Mouse (Mus musculus) liver, adult (tissue): ENCODE measurements around the gene Trpm1.

Experiments used
- GATA4 ChIP-seq: IDR thresholded peaks from 2 replicates; pipeline ENCODE4 v1.6.1; 2014; ENCODE audit warnings: mild to moderate bottlenecking, low read length; ENCODE audit not compliant: insufficient replicate concordance

Gene Trpm1

DNA sequence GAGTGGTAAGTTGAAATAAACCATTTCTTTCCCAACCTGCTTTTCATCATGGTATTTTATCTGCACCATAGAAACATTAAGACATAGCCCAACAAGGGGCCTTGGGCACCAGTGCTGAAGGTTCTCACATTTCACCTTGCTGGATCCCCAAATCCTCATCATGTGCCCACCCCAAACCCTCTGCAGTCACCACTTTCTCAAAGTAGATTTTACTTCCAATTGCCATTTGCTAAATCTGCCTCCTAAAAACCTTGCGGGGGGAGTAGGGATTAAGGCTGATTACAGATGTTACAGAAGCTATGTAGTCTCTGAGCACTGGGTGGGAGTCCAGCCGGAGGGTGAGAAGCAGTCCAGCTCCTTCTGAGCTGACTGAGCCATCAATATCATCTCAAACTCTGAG lies at the start of gene Trpm1:
Trpm1 (plus strand) TSS at position 301 of the 400 bp plus-strand sequence.
- TF ChIP-seq GATA4: no peak

DNA sequence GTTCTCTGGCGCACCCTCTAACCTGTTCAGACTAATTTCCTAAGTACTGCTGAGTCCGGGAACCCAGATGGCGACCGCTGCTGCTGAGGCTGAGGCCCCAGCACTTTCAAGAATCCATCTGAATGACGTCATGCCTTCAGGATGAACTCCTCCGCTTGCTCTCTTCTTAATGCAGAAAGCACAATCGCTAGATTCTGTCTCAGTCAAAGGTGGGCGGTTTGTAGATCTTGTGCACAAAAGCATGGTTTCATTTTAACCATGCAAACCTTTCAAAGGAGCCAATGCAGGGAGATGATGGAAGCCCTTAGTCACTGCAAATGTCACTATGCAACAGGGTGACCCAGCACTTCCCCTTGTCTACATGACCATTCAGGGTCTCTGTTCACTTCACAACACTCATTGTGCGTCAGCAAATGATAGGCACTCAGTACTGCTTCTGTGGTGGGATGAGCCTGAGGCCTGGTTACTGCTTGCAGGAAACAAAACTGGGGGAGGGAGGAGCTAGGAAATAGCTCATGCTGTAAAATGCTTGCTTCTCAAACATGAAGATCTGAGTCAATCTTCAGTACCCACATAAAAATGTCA lies 31.4 kb upstream of the Trpm1 start:
- no peak for TF ChIP-seq GATA4

DNA sequence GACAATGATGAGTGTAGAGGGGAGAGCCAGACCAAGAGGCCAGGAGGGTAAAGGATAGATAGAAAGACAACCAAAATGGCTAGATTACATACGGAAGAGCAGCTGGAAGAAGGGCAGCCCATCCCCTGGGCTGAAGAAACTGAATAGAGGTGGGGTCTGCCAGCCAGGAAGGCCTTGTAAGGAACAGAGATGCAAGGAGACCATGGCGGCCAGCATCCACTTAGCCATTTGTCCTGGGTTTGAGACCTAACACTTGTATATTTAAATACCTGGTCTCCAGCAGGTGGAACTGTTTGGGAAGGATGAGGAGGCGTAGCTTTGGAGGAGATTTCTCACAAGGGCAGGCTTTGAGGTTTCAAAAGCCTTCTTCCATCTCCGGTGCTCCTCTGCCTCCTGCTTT lies 29.9 kb upstream of the Trpm1 start:
- no peak for TF ChIP-seq GATA4

DNA sequence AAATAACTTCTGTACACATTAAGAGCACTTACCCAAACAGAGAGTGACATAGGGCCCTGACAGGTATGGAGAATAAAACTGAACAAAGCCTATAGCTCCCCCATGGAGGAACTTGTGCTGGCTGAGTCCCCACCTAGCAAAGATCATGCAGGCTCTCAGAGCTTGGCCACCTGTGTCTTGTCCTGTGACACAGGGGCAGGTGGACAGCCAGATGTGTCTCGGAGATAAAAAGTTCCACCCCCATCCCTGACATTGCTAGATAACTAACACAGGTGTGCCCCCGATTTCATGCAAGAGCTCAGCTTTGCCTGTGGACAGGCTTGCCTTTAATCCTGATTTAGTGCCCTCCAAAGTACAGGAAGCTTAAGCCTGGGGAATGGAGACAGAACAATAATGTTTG lies 13.8 kb upstream of the Trpm1 start:
- no peak for TF ChIP-seq GATA4

DNA sequence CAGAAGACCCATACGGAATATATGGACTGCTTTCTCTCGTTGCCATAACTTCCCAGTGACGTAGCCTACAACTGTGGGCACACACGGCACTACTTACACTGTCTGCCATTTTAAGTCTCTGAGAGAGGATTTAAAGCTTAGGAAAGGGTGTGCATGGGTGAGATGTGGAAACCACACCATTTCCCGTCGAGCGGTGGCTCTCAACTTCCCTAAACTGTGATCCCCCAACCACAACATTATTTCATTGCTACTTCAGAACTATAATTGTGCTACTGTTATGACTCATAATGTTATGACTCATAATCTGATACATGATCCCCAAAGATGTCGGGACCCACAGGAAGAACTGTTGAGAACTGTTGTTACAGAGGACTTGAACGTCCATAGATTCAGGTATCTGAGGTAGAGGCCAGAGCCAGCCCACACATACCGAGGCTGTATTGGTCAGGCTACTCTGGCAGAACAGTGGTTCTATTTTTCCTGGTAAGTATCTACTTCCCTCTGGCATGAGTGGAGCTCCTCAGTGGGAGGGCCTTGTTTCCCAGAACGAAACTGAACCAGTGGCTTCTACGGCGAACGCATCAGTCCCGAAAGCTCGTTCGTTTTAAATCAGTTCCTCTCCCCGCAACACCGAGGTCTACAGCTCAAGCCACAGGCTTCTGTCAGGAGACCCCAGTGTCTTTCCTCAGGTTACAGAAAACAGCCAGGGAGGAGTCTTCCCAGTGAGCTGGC lies 12.2 kb upstream of the Trpm1 start:
- no peak for TF ChIP-seq GATA4

DNA sequence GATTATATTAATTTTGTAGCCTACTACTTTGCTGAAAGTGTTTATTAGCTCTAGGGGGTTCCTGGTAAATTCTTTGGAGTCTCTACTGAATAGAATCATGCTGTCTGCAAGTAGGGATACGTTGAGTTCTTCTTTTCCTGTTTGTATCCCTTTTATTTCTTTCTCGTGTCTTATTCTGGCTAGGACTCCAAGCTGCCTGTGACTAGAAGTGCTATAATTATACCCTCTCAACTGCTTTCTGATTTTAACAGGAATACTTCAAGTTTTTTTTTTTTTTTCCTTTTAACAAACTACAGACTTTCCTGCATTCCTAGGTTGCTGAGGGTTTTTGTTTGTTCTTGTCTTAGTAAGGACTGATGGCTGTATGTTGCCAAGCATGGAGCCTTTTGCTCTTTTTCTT lies 4.3 kb upstream of the Trpm1 start:
- no peak for TF ChIP-seq GATA4

DNA sequence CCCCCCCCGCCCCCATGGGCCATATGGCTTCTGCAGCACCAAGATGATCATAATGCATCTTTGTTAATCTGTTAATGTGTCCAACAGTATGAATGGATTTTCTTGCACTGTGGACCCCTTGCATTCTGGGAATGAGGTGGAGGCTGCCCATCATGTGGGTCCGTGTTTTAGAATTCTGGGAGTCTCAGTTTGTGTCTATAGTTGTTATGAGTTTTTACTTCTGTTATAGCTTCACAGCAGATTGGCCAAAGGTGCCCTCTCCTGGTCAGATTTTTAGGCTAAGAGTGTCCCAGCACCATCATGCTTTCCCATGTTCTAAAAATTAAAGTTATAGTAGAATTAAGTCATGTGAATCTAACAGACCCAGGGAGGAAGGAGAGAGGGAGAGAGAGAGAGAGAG lies 3.9 kb upstream of the Trpm1 start:
- TF ChIP-seq GATA4: no peak

DNA sequence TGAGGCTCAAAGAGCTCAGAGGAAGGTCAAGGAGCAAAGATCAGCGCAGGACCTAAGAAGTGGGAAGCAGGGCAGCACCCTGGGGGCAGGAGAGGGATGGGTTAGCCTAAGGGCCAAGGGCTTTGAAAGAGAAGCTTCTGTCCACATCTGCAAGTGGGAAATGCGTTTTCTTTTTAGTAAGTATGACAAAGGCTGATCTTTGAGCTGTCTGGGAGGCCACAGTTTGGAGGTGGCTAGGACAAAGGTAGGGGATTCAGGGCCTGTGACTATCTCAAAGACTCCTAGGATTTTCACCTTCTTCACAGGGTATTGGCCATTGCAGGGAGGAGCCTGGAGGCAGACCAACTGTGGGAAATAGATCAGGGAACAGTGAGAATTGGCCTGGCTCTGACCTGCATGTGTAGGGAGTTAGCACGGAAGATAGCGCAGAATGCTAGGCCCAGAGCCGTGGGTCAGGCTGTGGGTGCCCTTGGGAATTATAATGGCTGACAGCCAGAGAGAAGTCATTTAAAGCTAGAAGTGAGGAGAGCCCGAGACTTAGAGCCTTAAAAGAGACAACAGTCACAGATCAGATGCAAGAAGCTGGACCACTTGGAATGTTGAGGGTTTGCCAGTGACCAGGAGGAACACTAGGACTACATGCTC lies 3.1 kb upstream of the Trpm1 start:
- TF ChIP-seq GATA4: no peak

DNA sequence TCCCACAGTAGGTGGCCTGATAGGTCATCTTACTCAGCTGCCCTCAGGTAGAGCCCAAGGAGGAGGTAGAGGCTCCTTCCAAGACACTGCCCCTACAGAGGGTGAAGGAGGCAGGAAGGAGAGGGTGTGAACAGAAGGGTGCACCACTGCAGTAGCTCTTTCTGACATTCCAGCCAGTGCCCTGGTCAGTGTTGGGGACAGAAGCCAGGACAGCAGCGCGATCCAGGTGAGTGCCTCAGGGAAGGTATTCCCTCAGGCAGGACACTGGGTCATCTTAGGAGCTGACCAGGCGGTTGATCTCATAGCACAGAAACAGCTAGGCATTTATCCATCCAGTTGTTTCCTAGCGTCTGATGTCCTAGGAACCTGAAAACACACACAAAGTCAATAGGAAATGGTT lies 1.6 kb downstream of the Trpm1 start:
- no peak for TF ChIP-seq GATA4

DNA sequence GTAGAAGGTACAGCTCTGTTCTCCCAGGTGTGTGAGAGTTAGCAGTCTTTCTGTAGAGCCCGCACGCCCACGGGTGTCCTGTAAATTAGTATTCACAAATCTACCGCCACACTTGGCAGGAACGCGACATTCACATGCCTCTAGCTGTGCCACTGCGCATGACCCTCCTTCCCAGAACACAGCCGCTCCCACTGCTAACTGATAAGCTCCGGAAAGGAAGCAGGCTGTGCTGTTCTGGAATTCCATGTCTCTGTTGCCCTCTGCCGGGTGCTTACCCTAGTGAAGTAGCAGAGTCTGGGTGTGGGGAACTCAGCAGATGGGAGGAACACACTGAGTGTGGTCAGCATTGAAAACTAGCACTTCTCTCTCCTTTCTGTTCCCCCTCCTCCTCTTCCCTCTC lies 2.1 kb downstream of the Trpm1 start:
- TF ChIP-seq GATA4: peak; percentile 99

DNA sequence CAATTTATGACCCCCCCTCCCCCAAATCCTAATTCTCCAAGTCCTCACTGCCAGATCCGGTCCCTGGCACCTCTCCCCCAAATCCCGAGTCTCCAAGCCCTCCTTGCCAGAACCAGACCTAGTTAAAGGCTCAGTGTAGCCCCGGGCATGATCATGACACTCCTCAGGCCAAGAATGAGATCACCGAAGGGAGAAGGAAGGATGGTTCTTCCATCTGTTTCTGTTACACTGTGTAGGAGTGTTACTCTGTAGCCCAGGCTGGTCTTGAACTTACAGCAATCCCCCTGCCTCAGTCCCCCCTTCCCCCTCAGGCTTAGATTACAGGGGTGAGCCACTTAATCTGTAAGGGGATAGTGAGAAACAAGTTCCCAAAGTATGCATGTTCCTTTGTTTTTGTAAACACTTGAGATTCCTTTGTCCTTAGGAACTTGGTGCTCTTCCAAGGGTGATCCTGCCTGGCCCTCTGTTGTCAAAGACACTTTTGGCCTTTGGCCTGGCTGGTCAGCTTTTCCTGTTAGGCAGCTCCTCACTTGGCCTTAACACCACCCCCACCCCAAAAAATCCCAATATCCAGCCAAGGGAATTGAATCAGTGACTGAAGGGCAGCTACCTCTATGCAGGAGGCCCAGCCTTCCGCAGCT lies 2.8 kb downstream of the Trpm1 start:
- peak; percentile 78 for TF ChIP-seq GATA4

DNA sequence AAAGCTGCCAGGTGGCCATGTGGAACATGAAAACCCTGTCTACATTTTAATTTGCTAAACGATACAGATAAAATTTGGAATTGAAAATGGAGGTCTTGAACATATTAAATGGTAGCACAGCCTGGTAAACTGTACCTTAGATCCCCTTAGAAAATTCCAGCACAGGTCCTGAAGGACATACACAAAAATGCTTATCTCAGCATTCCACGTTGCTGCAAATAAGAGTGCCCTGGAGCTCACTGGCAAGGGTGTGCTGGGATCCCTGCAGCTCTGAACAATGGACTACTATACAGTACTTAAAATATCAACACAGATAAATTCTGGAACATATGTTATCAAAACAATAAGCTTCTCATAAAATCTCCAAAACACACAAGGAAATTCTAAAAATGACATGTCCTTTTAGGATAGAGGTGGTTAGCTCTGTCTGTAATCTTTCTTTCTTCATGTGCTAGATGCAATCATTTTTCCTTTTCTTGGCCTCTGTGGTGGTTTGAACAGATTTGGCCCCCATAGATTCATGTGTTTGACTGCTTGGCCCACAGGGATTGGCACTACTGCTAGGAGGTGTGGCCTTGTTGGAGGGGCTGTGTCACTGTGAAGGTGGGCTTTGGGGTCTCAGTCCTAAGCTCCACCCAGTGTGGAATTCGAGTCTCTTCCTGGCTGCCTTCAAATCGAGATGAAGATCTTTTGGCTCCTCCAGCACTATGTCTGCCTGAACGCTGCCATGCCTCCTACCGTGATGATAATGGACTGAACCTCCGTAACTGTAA lies 3.5 kb downstream of the Trpm1 start:
- TF ChIP-seq GATA4: no peak

DNA sequence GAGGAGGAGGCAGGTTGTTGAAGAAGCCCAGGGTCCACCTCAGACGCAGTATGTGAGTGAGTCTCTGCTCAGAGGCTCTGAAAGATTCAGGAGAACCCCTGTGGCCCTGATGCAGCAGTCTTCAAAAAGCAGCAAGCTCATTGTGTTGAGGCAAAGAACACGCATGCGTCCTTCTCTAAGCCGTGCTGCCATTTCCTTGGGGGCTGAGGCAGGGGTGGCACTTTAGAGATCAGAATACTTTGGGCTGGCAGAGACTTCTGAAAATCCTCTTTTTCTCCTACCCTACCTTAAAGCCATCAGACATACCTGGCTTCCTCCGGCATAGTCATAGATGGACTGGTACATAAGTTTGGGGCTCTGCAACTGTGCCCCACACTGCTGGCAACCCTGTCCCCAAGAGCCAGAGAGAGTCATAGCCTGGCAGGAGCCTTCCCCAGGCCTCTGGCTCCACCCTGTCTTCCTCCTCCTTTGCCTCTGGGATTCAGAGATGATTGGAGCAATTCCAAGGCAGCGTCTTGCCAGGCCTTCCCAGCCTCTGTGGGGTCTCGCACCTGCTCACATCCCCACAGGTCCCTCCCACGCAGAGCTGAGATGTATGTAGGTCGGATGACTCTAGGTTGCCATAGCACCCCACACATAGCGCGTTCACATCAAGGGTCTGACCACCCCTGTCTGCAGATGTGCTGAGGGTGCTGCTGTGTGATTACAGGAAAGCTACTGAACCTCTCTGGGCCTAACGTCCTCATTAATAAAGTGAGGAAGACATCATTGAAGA lies 4.8 kb downstream of the Trpm1 start:
- TF ChIP-seq GATA4: no peak

DNA sequence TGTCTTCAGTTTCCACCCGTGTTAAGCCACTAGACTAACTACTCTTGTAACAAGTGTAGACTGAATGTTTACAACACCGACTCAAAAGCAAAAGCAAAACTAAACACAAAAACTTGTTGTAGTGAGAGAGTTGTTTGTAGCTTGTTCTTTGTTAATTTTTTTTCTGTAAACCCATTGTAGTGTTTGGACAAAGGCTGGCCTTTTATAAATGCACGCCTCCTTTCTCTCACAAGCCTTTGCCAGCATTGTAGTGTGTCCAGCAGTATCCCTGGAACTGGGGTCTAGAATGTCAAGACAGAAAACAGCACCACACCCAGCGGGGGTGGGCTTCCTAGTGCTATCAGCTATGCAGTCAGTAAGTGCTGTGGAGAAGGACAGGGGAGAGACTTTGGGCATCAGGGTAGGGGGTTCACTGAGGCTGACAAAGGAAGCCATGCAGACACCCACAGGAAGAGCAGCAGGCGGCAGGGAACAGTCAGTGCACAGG lies 5.5 kb downstream of the Trpm1 start:
- no peak for TF ChIP-seq GATA4
